In genomic region chr14:111583076-111583475, GRCm38 (mm10) we compare ENCODE assay signal across 18 mouse cellular contexts.
A peak's percentile ranks its signal among the peaks of the same experiment; 100 is the strongest.
DNase-seq lines count a peak whose midpoint lies in the region; ATAC-seq and TF ChIP-seq lines count a peak whose summit lies in the region.
"Had no signal": no experiment of that assay in that cellular context is flagged by ENCODE, and none has a peak within 500 bp of the region (broad histone marks: within the 10 kb centered on the region; RNA-seq: fewer than 3 reads in every experiment).

No protein-coding gene starts in this region.

- TF ChIP-seq POLR2A in cerebellum, adult 2 months (IDR thresholded peaks at IDR 0.05; ENCODE audit: borderline replicate concordance, insufficient read depth, low read length) = no peak

- H3K27ac ChIP-seq in cerebellum, adult 2 months (ENCODE audit: insufficient read depth, low read length) = no peak overlapping the region
- no peak overlapping the region for H3K27ac ChIP-seq in lung, embryonic 14.5 days (ENCODE audit: low read depth)
- H3K27ac ChIP-seq: embryonic facial prominence, embryonic 12.5 days; hindbrain, embryonic 14.5 days; lung, embryonic 15.5 days had no signal

- TF ChIP-seq CTCF in cerebellum, adult 2 months (IDR thresholded peaks at IDR 0.05; ENCODE audit: borderline replicate concordance, insufficient read depth, low read depth, low read length) = 0 out of 2 replicates have a peak, but pooled peaks have one; percentile 19
- no peak for TF ChIP-seq CTCF in lung, embryonic 14.5 days (IDR thresholded peaks at IDR 0.05; ENCODE audit: low read depth)

- peak in 1 of 2 experiments; percentile 1 for DNase-seq in cerebellum, adult 2 months
- no peak for DNase-seq in cerebellum, adult 9-11 months
- no peak for DNase-seq in frontal cortex, postnatal 10 days (ENCODE audit: low spot score in 2 of 2)
- DNase-seq in lung, embryonic 14.5 days = peak; percentile 15
- no peak for DNase-seq in lung, adult 18-20 months
- DNase-seq in retina, postnatal 1 day = peak; percentile 2
- no peak for DNase-seq in spleen, postnatal 36 days (ENCODE audit: low spot score in 2 of 2)
- DNase-seq: cerebellum, adult 11 months; gastrocnemius, postnatal 14 days; heart, postnatal 10 days; kidney, adult 18-20 months; kidney, postnatal 4 days; liver; thymus, postnatal 4 days had no signal

- H3K4me3 ChIP-seq in cerebellum, adult 2 months (replicated peaks; ENCODE audit: insufficient read depth, low read depth, low read length) = no peak overlapping the region
- H3K4me3 ChIP-seq in lung, embryonic 14.5 days (ENCODE audit: low read depth, low read length) = no peak overlapping the region
- H3K4me3 ChIP-seq: embryonic facial prominence, embryonic 12.5 days; lung, embryonic 15.5 days had no signal

- no peak overlapping the region for H3K9ac ChIP-seq in lung, embryonic 14.5 days
- H3K9ac ChIP-seq: embryonic facial prominence, embryonic 12.5 days; hindbrain, embryonic 14.5 days; lung, embryonic 15.5 days had no signal

- H3K27me3 ChIP-seq in cerebellum, adult 2 months (ENCODE audit: control insufficient read depth, insufficient read depth, low read length) = no peaks in the 10 kb centered on the region
- H3K27me3 ChIP-seq in lung, embryonic 14.5 days (ENCODE audit: insufficient read depth, low read length) = no peaks in the 10 kb centered on the region
- H3K27me3 ChIP-seq: embryonic facial prominence, embryonic 12.5 days; lung, embryonic 15.5 days had no signal

- no peak overlapping the region for H3K4me2 ChIP-seq in lung, embryonic 14.5 days
- H3K4me2 ChIP-seq: embryonic facial prominence, embryonic 12.5 days; hindbrain, embryonic 14.5 days; lung, embryonic 15.5 days had no signal

- no peaks in the 10 kb centered on the region for H3K36me3 ChIP-seq in lung, embryonic 14.5 days (ENCODE audit: insufficient read depth)
- H3K36me3 ChIP-seq: embryonic facial prominence, embryonic 12.5 days; lung, embryonic 15.5 days had no signal

- no peaks in the 10 kb centered on the region for H3K4me1 ChIP-seq in cerebellum, adult 2 months (ENCODE audit: control insufficient read depth, insufficient read depth, low read length)
- no peaks in the 10 kb centered on the region for H3K4me1 ChIP-seq in lung, embryonic 14.5 days (ENCODE audit: insufficient read depth)
- H3K4me1 ChIP-seq: embryonic facial prominence, embryonic 12.5 days; lung, embryonic 15.5 days had no signal

- H3K9me3 ChIP-seq in lung, embryonic 14.5 days (ENCODE audit: low read depth, low read length) = no peaks in the 10 kb centered on the region
- H3K9me3 ChIP-seq: embryonic facial prominence, embryonic 12.5 days; lung, embryonic 15.5 days had no signal

- peak; percentile 95 for ATAC-seq in frontal cortex, adult (ENCODE audit: low TSS enrichment)
- no peak for ATAC-seq in lung, embryonic 14.5 days (ENCODE audit: insufficient read depth)

- 70% methylated on average over 6 of the region's 6 CpGs for WGBS in cerebellum, adult 2 months
- 71% methylated on average over 6 of the region's 6 CpGs for WGBS in lung, embryonic 14.5 days

Comparison
In these comparisons a context has a peak if more than half of its experiments do, and no peak if none do; other contexts are left out.
1. DNase-seq: peak in lung, embryonic 14.5 days (single experiment) and retina, postnatal 1 day (single experiment); none in cerebellum, adult 9-11 months (single experiment), frontal cortex, postnatal 10 days (0 of 2), lung, adult 18-20 months (0 of 2) and spleen, postnatal 36 days (0 of 2).